Mouse (Mus musculus) hindbrain, postnatal 0 days (tissue): Measurements from ENCODE around the gene Fam210b. TPM values are rescaled to one million over a fixed set of nuclear protein-coding genes. Genes with fewer than 3 reads are reported as not detected.
A peak's percentile ranks its signal among the peaks of the same experiment; 100 is the strongest.

ENCODE experiments used
- ATAC-seq: fragments of 200-750 bp; cut with Nextera tagmentation; 2 replicates; pipeline ENCODE4 v1.8.0; 2017; ENCODE audit warnings: mild to moderate bottlenecking, moderate TSS enrichment, moderate library complexity
- DNase-seq: peaks from one replicate; pipeline ENCODE4 v3.0.0-alpha.2; 2015; ENCODE audit warnings: low spot score
- H3K27ac ChIP-seq: fragments of 300-500 bp; sonication (generic); 2 replicates; pipeline ENCODE4 v1.5.1; 2014; ENCODE audit warnings: mild to moderate bottlenecking
- H3K27me3 ChIP-seq: fragments of 300-500 bp; sonication (generic); 2 replicates; pipeline ENCODE4 v1.6.1; 2014; ENCODE audit warnings: low read length, mixed read lengths; ENCODE audit not compliant: insufficient read depth
- H3K36me3 ChIP-seq: fragments of 300-500 bp; sonication (generic); 2 replicates; pipeline ENCODE4 v1.6.1; 2014; ENCODE audit warnings: low read length, mixed read lengths; ENCODE audit not compliant: insufficient read depth
- H3K4me1 ChIP-seq: fragments of 300-500 bp; sonication (generic); 2 replicates; pipeline ENCODE4 v1.6.1; 2014; ENCODE audit warnings: antibody characterized with exemption, low read length, mixed read lengths; ENCODE audit not compliant: insufficient read depth
- H3K4me2 ChIP-seq: fragments of 300-500 bp; sonication (generic); 2 replicates; pipeline ENCODE4 v1.6.1; 2014; ENCODE audit warnings: low read depth, mild to moderate bottlenecking, low read length, moderate library complexity, mixed read lengths
- H3K4me3 ChIP-seq: fragments of 300-500 bp; sonication (generic); 2 replicates; pipeline ENCODE4 v1.5.1; 2014; ENCODE audit warnings: low read length
- H3K9ac ChIP-seq: fragments of 300-500 bp; sonication (generic); replicated peaks from 2 replicates; pipeline ENCODE4 v1.6.1; 2014; ENCODE audit warnings: mild to moderate bottlenecking, low read length, moderate library complexity, mixed read lengths
- H3K9me3 ChIP-seq: fragments of 300-500 bp; sonication (generic); 2 replicates; pipeline ENCODE4 v1.6.1; 2016; ENCODE audit warnings: low read length, mixed read lengths
- CTCF ChIP-seq: IDR thresholded peaks from 2 replicates; pipeline ENCODE4 v1.5.1; 2016; ENCODE audit warnings: antibody characterized with exemption, control low read depth, low read depth
- WGBS: fragments of 180-500 bp; shearing (Covaris S2); extraction: QIAGEN DNeasy Blood & Tissue Kit; methylation state at CpG from one replicate; pipeline ENCODE4 v1.1.7; 2014; 5-methylcytosine and 5-hydroxymethylcytosine counted together
- polyA plus RNA-seq: library from polyadenylated mRNA; unstranded; fragments of >200 nt; fragmentation: Nextera tagmentation; extraction: Ambion mirVana; gene quantifications from 2 replicates; pipeline ENCODE4 v1.2.1, GENCODE M21; 2015
- total RNA-seq: library from RNA; depleted of rRNA; stranded (reverse); fragments of >200 nt; gene quantifications from 2 replicates; pipeline ENCODE4 v1.2.3, GENCODE M21; 2014

Fam210b gene
- total and polyA plus RNA-seq, 2 experiments from 2014 or later = 11.8 to 23.0 TPM

GRCm38 (mm10) chr2:172371258-172371657 lies 25.9 kb downstream of the Fam210b start:
- ATAC-seq (no peak), DNase-seq (no peak)
- Histone ChIP-seq H3K4me1 (peaks cover 7% of the 10 kb centered on the region), H3K27ac (peak overlapping the region; percentile 91; the same call in 1 of the 2 replicates), H3K4me2 (peak overlapping the region; percentile 84), H3K9me3 (no peaks in the 10 kb centered on the region), H3K27me3 (no peaks in the 10 kb centered on the region), H3K36me3 (peaks cover 32% of the 10 kb centered on the region), H3K9ac (peak overlapping the region; percentile 96), H3K4me3 (peak overlapping the region; percentile 95)
- 0% methylated on average over 11 of the region's 11 CpGs for WGBS
- TF ChIP-seq CTCF = no peak

DNA sequence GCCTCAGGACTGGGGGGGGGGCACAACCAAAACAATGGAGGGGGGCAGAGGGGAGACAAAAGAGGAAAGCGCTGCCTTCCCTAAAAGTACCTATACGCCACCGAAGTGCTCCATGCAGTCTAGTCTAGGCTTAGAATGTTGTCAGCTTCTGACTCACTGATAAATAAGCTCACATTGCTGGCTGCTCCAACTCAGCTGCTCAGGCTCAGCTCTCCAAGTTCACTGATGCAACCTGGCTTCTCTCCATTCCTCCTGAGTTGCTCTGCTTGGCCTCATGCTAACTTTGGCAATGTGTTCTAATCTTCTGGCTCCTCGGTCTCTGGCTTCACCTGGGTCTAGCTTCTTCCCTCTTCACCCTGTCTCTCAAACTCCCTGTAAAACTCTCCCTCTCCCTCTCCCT lies 31.2 kb downstream of the Fam210b start:
- TF ChIP-seq CTCF = no peak

DNA sequence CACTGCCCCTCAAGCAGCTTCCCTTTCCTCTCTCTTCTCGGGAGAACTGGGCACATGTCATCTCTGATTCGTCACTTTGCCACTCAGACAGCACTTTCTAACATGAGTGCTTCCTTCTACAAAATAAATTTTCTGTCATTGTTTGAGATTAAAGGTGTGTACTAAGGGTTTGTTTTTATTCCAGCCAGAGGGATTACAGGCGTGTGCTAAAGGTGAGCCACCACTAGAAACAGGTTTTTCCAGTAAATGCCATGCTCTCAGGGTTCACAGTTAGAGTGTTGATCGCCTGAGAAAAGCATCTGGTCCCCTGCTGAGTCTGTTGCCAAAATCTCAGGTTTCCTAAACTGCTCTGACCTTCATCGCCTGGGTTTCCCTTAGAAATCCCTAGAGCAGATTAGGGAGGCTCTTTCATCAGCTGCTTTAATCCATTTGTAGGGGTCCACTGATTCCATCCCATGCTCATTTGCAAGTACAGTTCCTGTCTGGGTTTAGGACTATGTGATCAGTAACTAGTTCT lies 31.7 kb downstream of the Fam210b start:
- Histone ChIP-seq H3K4me2 (no peak overlapping the region), H3K4me1 (peaks cover under 1% of the 10 kb centered on the region; the same call in 1 of the 2 replicates), H3K27ac (no peak overlapping the region), H3K27me3 (no peaks in the 10 kb centered on the region), H3K9me3 (no peaks in the 10 kb centered on the region), H3K36me3 (peaks cover 77% of the 10 kb centered on the region), H3K9ac (no peak overlapping the region), H3K4me3 (no peak overlapping the region)
- no peak for TF ChIP-seq CTCF
- ATAC-seq = no peak
- DNase-seq = no peak
- 84% methylated on average over 5 of the region's 5 CpGs for WGBS

More for the DNA sequence above, 31.2 kb downstream of the Fam210b start:
- no peaks in the 10 kb centered on the region for H3K9me3 ChIP-seq
- WGBS = 74% methylated on average over 4 of the region's 4 CpGs
- ATAC-seq = no peak
- no peak overlapping the region for H3K9ac ChIP-seq
- peaks cover 6% of the 10 kb centered on the region for H3K4me1 ChIP-seq
- H3K36me3 ChIP-seq = peaks cover 73% of the 10 kb centered on the region
- no peak overlapping the region for H3K4me3 ChIP-seq
- H3K27ac ChIP-seq = no peak overlapping the region
- H3K4me2 ChIP-seq = no peak overlapping the region
- DNase-seq = no peak
- no peaks in the 10 kb centered on the region for H3K27me3 ChIP-seq

DNA sequence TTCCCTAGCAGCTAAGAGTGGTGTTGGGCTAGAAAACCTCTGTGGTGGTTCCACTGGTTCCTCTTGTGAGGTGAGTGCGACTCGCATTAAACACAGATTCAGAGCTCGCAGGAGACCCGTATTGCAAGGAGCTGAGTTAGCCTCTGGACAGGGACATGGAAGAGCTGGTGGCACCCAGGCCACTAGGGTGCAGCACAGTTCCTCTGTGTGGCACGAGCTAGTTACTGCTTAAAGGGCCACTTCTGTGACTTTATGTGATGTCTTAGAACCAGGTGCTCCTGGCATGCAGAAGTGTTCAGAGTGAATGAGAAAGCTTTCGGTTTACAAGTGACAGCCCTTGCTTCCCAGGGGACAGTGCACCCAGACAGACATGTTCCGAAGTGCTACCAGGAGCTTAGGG lies 33.0 kb downstream of the Fam210b start:
- no peak overlapping the region for H3K4me3 ChIP-seq
- H3K9me3 ChIP-seq = no peaks in the 10 kb centered on the region
- TF ChIP-seq CTCF = peak; percentile 70
- WGBS = 68% methylated on average over 7 of the region's 7 CpGs
- no peak overlapping the region for H3K9ac ChIP-seq
- ATAC-seq (no peak), DNase-seq (peak; percentile 58)
- no peaks in the 10 kb centered on the region for H3K4me1 ChIP-seq
- H3K36me3 ChIP-seq = peaks cover 78% of the 10 kb centered on the region
- H3K27me3 ChIP-seq = no peaks in the 10 kb centered on the region
- no peak overlapping the region for H3K4me2 ChIP-seq
- H3K27ac ChIP-seq = no peak overlapping the region

- H3K4me1 ChIP-seq = no peaks in the 10 kb centered on the region
- DNase-seq (no peak), ATAC-seq (no peak)
- H3K27ac ChIP-seq = no peak overlapping the region
- H3K4me2 ChIP-seq = no peak overlapping the region
- H3K9ac ChIP-seq = no peak overlapping the region
- peaks cover 62% of the 10 kb centered on the region for H3K36me3 ChIP-seq
- no peak for TF ChIP-seq CTCF
- H3K27me3 ChIP-seq = no peaks in the 10 kb centered on the region
- WGBS = 96% methylated on average over 17 of the region's 17 CpGs
- H3K4me3 ChIP-seq = no peak overlapping the region
- no peaks in the 10 kb centered on the region for H3K9me3 ChIP-seq
These were observed 35.1 kb downstream of the Fam210b start for GRCm38 (mm10) chr2:172380513-172380912.

DNA sequence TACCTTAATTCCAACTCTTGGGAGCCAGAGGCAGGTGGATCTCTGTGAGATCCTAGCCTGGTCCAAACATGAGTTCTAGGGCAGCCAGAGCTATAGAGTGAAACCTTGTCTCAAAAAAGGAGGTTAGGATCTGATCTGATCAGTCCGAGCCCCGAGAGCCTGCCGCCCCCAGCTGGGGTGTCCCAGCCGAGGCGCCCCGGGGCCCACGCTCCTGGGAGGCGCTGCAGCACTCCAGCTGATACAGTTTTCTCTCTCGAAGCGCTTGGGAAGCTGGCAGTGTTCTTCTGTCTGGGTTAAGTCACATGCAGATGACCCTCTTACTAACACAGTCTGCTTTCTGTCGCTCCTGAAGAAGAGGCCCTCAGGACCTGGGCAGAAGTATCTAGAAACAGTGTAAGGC lies 36.0 kb downstream of the Fam210b start:
- Histone ChIP-seq H3K4me1 (no peaks in the 10 kb centered on the region), H3K27me3 (no peaks in the 10 kb centered on the region), H3K36me3 (peaks cover 54% of the 10 kb centered on the region), H3K9ac (no peak overlapping the region), H3K27ac (no peak overlapping the region), H3K9me3 (no peaks in the 10 kb centered on the region), H3K4me3 (no peak overlapping the region), H3K4me2 (no peak overlapping the region)
- ATAC-seq (no peak), DNase-seq (no peak)
- no peak for TF ChIP-seq CTCF
- 92% methylated on average over 11 of the region's 11 CpGs for WGBS

GRCm38 (mm10) chr2:172381898-172382297 lies 36.5 kb downstream of the Fam210b start:
- no peaks in the 10 kb centered on the region for H3K27me3 ChIP-seq
- H3K4me3 ChIP-seq = no peak overlapping the region
- peaks cover 50% of the 10 kb centered on the region for H3K36me3 ChIP-seq
- no peak overlapping the region for H3K27ac ChIP-seq
- no peak for ATAC-seq
- no peak for DNase-seq
- no peak overlapping the region for H3K4me2 ChIP-seq
- no peak for TF ChIP-seq CTCF
- no peak overlapping the region for H3K9ac ChIP-seq
- no peaks in the 10 kb centered on the region for H3K9me3 ChIP-seq
- 86% methylated on average over 12 of the region's 12 CpGs for WGBS
- no peaks in the 10 kb centered on the region for H3K4me1 ChIP-seq
